Mouse (Mus musculus): ENCODE measurements around the gene Bcar1.

Bcar1 gene

DNA sequence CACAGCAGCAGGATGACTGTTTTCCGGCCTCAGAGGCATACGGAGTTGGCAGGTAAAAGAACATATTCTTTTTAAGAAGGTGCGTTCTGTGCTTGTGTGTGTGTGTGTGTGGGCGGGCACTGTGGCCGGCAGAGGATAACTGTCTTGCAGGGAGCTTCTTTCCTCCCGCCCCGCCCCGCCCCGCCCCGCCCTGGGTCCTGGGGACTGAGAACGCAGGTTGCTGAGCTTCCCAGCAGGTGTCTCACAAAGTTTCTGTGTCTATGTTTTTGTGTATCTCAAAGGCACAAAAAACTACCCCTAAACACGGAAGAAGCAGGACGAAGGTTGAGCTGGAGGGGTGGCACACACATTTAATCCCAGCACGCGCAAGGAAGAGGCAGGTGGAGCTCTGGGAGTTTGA is 25.7 kb upstream of the Bcar1 start:
- DNase-seq: no peak

DNA sequence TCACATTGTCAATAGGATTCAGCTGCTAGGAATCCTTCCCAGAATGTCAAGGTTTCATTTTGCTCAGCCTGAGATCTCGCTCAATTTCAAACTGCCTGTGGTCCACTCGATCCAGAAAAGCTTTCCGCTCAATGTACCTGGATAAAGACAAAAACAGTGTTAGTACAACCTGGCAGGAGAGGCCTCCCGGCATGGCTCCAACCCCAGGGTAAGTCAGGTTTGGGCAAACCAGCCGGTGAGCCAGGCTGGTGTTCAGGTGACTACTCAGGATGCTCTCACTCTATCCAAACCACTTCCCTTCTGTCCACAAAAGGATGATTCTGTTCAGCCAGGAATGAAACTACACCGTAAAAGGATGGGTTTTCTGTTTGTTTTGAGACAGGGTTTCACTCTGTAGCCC is 25.0 kb upstream of the Bcar1 start:
- peak; percentile 46 to 55 for DNase-seq

DNA sequence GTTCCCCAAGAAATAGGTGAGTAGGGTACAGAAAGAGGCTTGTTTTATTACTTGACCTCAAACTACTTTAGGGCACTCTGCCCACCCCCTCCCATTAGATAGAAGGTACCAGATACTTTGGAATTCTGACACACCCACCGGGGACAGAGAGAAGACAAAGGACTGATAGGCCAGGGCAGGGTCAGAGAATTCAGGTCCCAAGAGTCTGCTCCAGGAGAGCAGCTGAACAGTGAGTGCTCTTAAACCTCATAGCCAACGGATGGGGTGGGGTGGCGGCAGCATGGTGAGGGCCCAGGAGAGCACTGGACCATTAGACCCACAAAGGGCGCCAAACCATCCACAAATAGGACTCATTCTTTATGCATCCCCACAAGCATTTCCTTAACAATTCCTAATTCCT is 22.0 kb upstream of the Bcar1 start:
- no peak for DNase-seq

DNA sequence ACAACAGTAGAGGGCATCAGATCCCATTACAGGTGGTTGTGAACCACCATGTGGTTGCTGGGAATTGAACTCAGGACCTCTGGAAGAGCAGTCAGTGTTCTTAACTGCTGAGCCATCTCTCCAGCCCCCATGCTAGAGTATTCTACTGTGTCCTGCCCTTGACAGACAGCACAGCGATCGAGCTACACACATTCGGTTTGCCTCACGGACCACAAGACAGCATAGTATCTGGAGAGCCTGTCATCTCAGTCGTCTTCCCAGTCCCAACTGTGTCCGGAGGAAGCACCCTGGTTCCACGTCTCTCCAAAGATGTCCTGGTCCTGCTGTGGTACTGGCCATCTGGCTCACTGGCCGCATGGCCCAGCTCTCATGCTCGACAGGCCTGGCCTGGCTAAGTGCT is 21.5 kb upstream of the Bcar1 start:
- no peak for DNase-seq

DNA sequence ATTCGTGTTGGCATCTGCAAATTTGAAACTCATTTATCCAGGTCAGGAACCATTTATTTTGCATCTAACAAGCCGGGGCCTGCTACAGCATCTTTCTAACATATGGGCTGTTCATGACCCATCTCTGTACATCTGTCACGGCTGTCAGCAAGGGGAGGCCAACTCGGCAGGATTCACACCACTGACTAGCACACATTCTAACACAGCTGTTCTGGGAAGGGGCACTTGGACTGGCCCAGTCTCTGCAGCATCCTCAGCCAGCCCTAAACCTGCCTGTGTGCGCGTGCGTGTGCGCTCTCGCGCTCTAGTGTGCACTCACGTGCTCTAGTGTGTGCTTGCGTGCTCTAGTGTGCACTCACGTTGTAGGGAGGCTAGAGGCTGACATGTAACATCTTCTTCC is 17.1 kb upstream of the Bcar1 start:
- DNase-seq: no peak

DNA sequence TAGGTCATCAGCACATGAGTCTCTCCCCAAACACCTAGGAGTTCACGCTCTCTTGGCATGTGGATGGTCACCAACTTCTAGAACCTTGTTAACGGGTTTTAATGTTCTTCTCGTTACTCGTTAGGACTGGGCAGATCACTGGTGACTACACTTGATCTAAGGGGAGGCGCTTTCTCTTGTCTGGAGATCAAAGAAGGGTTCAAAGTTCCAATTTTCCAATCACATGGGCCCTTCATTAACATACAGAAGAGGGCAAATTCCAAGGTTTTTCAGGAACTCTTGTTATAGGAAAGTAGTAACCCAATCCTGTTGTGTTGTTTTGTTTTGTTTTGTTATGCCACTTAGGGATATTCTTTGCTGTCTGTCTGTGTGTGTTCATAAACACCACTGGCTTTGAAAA is 15.2 kb upstream of the Bcar1 start:
- DNase-seq: no peak

DNA sequence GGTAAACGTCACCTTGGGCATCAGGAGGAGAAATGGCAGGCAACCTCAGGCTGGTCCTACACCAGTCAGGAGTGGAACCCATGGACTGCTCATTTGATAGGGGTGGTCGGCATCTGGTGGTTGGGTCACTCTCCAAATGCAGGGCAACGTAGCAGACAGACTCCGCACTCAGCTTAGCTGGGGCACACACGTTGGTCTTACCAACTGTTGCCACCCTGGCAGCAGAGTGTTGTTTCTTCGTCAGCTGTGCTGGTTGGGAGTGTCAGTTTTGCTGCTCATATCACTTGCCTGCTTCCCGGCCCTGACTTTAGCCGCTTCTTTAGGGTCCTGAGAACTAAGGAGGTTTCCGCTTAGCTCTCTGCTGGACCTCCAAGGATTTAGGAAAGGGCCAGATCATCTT is 14.0 kb upstream of the Bcar1 start:
- DNase-seq: no peak

DNA sequence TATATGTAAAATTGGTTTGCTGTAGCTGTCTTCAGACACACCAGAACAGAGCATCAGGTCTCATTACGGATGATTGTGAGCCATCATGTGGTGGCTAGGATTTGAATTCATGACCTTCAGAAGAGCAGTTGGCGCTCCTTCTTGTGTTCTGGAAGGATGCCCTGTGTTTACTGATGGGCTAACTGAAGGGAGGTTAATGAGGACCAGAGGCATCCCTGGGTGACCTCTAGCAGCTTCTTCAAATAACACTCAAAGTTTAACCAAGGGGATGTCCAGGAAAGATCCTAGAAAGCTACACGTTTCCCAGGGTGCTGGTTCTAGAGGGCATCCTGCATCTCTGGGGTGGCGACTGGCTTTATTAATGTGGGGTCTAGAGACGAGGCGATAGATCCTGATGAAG is 11.1 kb upstream of the Bcar1 start:
- no peak for DNase-seq

DNA sequence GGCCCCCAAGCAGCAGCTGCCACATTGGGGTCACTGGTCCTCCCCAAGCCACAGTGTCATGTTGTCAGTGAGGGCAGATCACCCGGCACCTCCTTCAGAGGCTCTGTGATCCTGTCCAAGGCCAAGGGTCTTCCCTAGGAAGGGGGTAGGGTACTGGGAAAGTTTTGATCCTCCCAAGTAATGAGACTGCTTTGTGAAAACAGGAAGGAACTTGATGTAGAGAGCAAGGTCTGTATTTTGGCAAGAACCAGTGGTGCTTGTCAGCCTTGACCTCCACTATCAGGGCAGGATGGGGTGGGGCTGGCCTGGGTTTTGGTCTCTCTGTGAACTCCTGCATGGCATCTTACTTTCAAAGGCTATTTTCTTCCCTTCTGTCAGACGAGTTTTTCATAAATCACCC is 10.5 kb upstream of the Bcar1 start:
- no peak for DNase-seq

DNA sequence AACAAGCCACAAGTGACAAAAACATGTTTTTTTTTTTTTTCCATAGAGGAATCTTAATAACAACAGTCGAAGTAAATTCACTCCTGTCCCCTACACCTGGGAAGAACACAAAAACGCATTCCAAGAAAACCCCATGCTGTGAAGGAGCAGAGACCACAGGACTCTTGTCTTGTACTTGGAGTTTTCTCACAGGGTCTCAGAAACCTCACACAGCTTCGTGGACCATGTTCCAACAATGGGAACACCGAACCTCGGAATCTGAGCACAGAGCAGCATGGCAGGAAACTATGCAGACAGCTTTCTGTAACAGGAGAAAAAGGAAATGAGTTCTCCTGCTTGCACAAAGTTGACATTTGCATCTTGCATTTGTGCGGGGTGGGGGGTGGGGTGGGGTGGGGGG is 5.2 kb upstream of the Bcar1 start:
- DNase-seq: no peak

DNA sequence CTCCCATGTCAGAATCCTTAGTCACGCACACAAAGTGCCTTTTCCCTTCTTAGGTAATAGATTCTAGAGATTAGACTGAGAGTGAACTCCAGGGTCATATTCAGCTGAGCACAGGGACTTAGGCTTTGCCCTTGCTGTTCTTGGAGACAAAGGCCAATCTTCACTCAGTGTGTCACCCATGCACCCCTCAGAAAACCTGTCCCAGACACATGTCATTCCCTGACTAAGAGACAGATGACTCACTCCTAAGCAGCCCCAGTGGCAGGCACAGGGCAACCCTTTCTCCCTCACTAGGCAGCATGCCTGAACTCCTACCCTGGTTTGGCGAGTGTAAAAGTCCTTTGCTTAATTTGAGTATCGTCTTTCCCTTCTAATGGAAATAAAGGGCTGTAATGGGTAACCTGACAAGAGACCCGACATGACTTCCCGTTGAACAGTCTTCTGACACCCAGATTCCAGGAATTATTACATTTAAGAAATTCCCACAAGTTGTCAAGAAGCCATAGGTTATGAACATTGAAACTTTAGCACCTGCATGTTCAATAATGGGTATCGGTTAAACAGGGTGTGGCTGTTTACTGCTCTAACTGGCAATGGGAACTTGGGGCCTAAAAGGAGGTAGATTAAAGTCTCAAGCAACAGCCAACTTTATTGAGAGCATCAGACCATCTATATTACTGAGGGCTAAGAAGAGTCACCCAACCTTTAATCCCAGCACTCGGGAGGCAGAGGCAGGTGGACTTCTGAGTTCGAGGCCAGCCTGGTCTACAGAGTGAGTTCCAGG is 4.4 kb upstream of the Bcar1 start:
- no peak for DNase-seq

DNA sequence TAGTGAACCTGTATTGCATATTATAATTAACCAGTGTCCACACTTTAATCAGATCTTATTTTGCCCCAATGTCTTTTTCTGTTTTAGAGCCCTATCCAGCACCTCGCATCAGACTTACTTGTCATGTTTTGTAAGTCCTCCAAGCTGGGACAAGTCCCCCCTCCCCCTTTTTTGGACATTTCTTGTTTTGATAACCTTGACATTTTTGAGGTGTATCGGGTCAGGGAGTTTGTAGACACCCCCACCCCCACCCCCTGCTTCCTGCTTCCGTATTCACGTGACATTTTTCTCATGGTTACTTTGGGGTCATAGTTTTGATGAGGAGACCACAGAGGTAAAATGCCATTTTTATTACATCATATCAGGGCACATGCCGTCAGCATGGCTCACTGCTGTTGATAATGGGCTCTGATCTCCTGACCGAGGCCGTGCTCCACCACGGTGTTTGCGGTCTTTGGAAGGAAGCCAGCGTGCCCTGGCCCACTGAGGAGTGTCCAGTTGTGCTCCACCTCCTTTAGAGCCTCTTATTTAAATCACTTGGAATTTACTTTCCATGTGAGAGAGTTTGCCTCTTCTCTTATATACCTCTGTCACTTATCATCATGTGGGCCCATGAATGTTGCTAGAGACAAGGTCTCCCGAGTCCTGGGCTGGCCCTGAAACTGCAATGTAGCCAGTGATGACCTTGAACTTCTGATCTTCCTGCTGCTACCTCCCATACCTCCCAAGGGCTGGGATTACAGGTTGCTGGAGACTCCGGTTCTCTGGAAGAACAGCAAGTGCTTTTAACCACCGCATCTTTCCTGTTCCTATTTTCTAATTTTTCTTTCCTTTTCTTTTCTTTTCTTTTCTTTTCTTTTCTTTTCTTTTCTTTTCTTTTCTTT is 3.2 kb upstream of the Bcar1 start:
- DNase-seq: no peak

DNA sequence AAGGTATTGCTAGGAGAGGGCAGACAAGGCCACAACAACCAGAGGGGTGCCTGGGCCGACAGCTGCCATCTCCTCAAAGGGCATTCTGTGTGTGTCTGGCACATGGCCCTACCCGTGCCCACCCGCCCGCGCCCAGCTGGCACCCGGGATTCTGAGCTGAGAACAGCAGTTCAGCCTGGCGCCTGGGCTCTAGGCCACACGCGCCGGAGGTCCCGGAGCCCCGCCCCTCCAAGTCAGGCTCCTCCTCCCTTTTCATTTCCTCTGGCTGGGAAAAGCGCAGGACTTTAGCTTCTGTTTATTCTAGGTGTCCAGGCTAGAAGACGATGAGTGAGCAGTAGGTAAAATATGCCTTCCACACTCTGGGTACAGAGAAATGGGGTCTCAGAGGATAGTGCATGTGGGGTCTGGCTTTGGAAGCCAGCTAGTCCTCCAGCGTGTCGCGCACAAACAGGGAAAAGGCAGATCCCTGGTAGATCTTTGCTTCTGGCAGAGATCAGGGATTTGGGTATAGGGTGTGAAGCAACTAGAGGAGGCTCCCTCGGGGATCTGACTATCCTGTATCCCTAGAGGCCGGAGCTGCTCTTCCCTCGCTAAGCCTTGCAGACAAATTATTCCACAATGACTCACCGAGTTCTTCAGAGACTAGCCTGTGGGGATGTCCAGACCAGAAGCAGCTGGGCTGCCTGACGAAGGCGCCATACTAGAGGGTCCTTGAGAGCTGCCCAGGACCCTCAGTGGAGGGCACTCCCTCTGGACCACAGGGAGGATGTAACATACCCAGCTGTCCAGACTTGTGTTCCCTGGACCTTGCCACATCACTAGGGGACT is 2.2 kb upstream of the Bcar1 start:
- DNase-seq: peak; percentile 53 to 64

DNA sequence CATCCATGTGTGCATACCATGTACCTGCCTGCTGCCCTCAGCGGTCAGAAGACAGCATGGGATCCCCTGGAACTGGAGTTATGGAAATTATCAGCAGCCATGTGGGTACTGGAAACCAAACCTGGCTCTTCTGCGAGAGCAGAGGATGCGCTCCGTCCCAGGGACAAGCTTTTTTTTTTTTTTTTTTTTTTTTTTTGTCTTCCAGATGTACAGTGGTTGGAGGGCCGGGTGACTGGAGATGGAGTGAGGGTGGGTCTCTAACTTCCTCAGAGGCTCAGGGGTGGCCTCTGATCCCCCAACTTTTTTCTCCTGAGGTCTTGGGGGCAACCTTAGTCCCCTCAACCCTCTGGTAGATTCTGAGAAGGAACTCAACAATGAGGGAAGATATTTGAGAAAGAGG is 1.5 kb upstream of the Bcar1 start:
- no peak for DNase-seq

DNA sequence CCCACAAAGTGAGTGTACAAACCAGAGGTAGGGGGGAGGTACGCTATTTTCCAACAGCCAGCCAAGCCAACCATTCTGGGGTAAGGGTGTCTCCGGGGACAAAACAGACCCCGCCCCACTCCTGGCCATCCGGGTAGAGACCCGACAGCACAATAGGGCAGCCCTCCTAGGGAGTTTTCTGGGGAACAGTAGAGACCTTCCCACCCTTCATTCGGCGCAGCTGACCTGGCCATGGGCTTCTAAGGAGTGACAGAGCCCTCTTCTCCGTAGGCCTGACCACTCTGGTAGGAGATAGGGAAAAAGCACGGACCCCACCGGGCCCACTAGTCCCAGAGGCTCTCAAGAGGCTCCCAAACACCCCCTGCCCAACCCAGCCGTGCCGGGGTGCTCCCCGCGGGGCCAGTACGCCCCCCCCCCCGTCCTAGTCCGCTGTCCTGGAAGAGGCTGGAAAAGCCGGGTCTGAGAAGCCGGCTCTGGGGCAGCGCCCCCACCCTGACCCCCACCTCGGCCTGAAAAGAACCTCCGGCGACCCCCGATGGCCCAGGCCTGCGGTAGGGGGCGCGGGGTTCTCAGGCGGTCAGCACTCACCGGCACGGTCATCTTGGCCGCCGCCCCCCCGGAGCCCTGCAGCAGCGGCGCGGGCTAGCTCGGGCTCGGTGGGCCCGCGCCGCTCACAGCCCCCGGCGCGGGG is 363 bp downstream of the Bcar1 start:
- no peak for DNase-seq

DNA sequence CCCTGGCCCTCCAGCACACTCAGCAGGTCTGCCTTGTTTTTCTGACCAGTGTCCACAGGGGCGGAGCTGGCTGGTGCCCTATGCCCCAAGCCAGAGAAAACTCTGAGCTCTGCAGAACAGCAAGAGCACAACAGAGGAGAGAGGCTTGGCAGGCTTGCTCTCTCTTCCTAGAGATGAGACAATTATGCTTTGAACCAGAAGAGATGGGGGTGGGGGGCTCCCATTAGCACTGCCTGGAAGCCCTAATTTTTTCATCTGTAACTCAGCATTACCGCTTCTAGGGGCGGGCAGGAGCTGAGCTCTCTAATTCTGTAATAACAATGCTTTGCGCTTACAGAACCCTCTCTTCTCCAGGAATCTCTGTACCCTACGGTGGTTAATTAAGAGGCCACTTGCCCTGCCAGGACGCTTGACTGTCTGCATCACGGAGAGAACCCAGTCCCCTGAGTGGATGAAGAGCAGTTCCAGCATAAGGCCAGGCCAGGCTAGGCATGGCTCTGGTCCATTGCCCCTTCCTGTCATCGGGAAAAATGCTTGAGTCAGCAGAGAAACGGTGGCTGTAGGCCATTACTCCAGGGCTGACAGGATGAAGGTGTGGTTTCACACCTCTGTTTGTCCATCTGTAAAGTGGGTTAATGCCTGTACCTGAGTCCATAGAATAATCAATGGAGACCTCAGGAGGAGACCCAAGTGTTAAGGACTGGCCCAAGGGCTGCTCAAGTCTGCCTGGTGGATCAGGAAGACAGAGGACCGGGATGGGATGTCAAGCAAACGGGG is 1.2 kb downstream of the Bcar1 start:
- peak; percentile 65 to 72 for DNase-seq

DNA sequence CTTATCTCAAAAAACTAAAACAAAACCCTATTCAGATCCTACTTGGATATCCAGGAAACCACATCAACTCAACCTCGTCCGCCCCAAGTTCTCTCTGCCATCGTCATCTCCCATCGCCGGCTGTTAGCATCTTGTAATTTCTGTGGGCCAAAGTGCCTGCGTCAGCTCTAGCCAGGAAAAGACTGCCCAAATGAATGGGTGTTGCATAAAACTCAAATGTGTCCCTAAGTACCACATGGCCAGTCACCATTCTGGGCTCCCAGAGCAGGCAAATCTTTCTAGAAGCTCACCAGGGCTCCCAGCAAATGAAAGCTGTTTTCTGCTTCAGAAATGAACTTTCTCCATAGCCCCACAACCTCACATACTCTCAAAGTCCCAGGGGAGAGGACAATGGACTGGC is 2.1 kb downstream of the Bcar1 start:
- no peak for DNase-seq

DNA sequence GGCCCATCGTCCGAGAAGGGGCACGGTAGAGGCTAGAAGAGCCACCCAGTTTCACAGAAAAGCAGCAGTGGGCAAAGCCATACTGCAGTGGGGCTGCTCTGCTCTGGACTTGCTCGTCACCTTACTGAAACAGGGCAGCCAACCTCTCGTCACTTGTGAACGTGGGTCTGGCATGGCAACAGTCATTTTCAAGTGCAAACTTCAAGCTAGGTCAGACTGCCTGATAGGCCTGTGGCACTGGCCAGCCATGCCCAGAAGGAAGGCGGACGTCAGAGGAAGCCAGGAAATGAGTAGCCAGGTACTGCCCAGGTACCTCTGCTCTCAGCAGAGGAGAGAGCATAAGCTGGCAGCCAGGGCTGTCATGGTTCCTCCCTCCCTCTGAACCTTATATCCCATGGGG is 2.6 kb downstream of the Bcar1 start:
- DNase-seq: no peak

DNA sequence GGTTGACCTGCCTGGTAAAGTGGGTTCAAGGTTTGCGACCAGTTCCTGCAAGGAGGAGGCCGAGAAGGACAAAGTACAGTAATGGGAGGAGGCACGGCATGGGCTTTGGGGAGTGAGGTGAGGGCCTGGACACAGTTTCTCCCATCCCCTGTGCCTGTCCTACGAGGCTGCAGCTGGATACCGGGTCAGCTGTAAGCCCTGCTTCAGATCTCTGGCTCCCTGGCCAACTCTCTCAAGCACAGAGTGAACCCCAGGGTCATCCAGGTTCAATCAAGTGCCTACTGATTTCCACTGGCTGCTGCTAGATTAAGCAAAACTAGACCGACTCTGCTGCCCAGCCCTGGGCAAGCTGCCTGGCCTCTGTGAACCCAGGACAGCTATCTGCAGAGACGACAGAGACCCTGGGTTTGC is 3.3 kb downstream of the Bcar1 start:
- no peak for DNase-seq

DNA sequence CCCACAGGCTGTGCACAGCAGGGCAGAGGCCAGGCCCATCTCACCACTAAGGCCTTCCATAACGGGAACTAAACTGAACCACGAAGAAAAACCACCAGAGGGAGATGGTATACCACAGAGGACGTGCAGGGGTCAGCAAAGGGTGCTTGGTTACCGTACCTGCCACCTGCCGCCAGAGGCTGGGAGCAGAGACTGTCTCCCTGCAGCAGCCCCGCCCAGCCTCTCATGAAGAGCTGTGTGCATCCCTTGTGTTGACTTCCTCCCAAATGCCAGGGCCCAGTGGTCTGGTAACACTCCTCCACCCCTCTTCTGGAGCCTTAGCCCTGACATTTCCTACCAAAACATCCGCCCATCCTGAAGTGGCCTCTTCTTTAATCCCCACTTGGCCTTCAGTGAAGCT is 4.0 kb downstream of the Bcar1 start:
- DNase-seq: no peak

DNA sequence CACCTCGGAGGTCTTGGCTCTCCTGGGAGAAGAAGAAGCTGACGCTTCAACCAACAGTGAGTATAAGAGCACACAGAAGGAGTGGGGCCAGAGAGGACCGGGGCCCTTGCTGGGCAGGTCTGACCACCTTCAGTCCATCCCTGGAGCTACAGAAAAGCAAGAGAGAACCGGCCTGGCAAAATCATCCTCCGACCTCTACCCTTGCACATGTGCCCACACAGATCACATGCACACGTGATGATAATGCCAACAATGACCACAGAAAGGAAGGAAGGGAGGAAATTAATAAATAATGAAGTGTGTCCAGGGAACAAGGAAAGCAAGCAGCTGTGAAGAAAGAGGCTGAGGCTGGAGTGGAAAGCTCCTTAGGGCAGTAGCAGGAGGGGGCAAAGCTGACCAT is 4.7 kb downstream of the Bcar1 start:
- DNase-seq: no peak

DNA sequence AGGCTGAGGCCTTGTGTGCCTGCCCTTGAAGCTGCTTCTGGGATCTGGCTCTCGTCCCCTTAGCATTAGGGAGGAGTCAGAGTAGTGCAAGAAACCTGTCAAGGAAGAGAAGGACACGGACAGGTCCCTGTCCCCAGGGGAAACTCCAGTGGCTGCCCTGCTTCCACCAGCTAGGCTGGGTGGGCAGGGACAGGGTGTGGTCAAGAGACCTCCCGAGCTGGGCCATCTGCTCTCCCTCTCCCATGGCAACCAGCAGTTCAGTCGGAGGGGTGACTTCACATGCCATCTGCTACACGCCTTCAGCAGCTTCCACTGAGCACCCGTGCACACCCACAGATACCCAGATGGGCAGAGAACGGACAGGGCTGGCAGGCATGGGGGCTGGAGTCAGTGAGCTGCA is 7.3 kb downstream of the Bcar1 start:
- DNase-seq: peak; percentile 53 to 57

Data from cerebellum, postnatal 36 days (tissue).